Mouse (Mus musculus) WW6 (cell line): ENCODE results near the gene Ttc41.
A peak's percentile ranks its signal among the peaks of the same experiment; 100 is the strongest.
"Not testable (repeated sequence)": the region's sequence is repeated elsewhere in the genome, so short reads cannot be mapped to it uniquely, and the experiment has no call there.

Experiments
- DNase-seq: peaks from one replicate; pipeline ENCODE4 v3.0.0-alpha.2; 2013; ENCODE audit warnings: low read depth, low spot score

Gene Ttc41

DNA sequence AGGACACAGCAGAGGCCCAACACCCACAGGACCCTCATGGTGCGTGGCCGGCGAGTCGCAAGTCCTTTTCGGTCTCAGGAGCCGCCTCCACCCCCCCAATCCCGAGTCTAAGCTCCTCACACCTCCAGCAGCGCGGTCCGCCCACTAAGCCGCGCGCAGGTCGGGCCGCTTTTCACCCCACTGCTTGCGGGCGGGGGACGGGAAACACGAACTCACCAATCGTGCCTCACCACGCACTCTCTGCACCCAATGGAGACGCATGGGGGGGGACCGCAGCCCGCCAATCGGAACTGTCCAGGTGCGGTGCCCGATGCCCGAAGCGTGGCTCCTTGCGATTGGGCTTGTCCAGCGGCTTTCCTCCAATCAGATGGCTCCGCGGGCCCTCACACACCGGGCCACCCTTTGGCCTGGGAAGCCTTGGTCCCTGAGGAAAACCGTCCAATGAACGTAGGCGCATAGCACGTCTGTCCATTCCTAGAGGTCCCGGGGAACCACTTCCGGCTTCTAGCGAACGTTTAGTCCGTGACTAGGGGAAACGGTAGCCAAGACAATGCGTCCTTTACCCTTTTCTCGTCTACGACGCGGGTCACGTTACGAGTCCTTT lies at the start of gene Ttc41, which contains the start of gene Hsp90b1:
Ttc41 (plus strand) TSS at position 494 of the 604 bp plus-strand sequence.
Hsp90b1 (minus strand) TSS at position 192 of the 604 bp plus-strand sequence.
- peak; percentile 95 for DNase-seq

DNA sequence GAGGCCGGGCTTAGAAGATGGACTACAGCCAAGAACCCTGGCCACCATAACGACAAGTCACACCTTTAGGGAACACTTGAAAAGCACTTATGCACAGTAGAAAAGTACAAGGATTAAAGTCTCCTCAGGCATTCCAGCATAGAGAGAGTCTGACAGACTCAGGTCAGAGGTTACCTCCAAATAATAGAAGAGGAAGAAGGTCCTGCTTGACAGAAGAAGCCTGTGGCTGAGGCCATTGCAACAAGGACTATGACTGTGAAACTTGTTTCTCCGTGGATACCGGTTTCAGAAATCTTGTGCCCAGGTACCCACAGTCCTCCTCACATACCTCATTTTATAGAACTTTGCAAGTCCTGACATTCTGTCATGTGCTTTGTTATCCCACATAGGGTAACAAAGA lies 35.1 kb upstream of the Ttc41 start:
- DNase-seq, result not testable (repeated sequence)

DNA sequence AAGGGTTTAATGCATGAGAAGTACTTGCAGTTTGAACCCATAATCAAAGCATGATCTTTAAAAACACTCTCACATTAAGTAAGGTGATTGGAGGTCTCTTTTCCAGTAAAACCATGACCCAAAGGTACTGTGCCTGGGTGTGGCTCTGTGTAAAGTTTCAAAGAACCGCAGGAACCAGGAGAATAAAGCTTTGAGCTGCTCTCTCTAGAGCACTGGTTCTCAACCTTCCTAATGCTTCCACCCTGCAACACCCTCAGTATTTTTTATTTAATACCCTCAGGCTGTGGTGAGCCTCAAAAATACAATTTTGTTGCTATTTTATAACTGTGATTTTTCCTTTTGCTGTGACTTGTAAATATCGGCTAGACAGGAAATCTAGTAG lies 20.8 kb upstream of the Ttc41 start:
- not testable (repeated sequence) for DNase-seq

- peak; percentile 60 for DNase-seq
Observed at GRCm38 (mm10) chr10:86685179-86686016, 20.2 kb upstream of the Ttc41 start.

- DNase-seq, result not testable (repeated sequence)
Observed at GRCm38 (mm10) chr10:86686017-86686360, 19.6 kb upstream of the Ttc41 start.

- no peak for DNase-seq
Observed at GRCm38 (mm10) chr10:86700251-86700650, 5.4 kb upstream of the Ttc41 start.

- DNase-seq, result no peak
Observed at GRCm38 (mm10) chr10:86700973-86701372, 4.6 kb upstream of the Ttc41 start.

DNA sequence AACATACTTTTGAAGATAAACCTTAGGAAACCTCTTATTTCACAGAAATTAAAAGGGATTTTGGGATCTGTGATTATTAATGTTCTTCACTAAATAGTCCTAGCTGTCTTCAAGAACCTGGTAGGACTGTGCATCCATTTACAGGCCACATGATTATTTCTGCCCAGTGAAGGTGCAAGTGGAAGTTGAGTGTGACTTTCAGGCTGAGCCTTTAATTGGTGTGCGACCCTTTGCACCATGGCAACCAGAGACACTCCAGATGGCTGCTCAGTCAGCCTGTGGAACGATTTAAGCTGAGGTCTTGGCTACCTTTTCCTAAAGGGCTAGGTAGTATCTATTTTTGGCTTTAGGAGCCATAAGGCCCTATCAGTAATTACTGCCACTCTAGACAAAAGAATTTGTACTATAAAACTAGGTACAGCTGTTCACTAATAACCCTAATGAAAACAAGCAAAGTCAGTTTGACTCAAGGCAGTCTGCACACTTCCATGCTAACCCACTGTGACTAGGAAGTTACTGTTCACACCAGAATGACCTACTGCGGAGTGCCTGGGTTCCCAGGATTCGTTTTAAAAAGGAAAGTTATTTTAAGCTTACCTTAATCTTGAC lies 3.2 kb upstream of the Ttc41 start:
- no peak for DNase-seq

GRCm38 (mm10) chr10:86703375-86703774 lies 2.2 kb upstream of the Ttc41 start:
- DNase-seq, result no peak

DNA sequence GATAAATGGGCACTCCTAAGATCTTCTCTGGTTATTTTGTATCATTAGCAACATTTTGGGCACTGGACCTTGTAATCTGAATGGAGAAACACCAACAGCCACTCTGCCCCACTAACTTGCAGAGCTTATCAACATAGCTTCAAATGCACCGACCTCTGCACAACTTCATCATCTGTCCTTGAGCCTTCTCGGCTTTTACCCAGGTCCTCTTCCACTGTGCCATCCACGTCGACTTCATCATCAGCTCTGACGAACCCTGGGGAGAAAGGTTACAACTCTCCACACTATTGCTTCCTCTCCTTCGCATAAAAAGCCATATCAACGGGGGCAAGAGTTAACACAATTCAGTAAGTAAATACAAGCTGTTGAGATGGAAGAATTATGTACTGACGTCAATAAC lies 1.5 kb upstream of the Ttc41 start:
- no peak for DNase-seq

GRCm38 (mm10) chr10:86704589-86705191 lies 921 bp upstream of the Ttc41 start:
- DNase-seq, result no peak

DNA sequence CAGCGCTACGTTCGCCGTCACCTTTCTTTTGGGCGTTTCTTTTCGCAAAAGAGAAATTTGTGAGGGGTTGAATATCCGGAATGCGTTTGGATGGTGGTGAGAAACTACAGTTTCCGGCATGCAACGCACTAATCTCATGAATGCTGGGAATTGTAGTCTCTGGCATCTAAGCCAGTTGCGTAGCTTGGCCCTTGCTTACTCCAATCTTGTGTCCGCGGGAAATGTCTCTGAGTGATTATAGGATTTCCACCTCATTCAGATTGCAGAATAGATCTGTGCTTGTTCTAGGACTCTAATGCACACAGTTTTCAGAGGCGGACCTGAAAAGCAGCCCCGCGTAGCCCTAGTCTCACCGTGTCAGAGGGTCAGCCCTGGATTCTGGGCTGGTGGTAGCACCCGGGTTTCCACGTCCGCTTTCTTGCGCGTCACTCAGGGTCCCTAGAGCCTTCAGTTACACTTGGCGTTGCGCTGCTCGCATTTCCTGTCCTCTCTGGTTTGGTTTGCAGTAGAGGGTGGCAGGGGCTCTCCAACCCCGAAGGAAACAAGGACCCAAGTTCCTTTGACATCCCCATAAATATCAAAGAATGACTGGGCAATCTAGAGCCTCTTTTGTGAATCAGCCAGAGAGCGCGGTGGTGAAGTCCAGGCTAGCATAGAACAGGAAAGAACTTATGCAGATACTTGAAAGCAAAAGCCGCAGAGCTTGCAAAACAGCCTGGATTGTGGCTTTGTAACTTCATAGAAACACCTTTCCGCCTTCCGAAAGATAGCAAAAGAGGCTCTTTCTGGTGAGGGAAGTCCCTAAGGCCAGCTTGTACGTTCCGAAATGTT lies 526 bp downstream of the Ttc41 start:
- peak; percentile 45 for DNase-seq

DNA sequence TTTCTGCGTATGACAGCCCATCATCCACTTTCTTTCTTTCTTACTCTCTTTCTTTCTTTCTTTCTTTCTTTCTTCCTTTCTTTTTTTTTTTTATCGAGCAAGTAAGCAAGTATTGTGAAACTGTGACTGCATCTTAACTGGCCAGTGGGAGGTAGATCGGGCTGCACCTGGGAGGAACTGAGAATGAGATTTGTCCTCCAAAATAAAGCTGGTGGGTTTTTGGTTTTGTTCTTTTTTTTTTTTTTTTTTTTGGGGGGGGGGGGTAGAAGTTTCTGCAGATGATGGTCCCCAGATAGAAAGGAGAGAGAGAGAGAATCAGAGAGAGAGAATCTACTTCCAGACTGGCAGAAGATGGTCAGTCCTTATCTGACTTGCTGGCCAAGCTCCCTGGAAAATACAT lies 1.5 kb downstream of the Ttc41 start:
- no peak for DNase-seq

- no peak for DNase-seq
Observed at GRCm38 (mm10) chr10:86712156-86712555, 6.5 kb downstream of the Ttc41 start.

DNA sequence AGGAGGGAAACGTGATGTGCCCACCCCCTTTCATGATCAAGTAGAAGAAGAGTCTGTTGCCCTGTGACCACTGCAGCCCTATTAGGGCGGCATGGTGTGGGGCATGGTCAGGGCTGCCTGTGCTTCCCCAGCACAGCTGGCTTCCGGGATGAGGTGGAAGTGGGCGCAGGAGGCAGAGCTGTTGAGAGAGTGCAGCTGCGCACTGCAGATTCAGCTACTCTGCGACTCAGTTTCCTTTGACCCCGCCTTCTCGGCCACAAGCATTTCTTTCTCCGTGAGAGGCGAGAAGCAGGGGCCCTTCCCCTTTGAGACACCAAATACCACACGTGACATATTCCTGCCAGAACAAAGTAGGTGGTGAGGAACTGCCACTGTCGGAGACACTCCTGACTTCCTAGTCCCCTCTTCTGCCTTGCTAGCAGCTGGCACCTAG lies 22.0 kb downstream of the Ttc41 start:
- peak; percentile 31 for DNase-seq

DNA sequence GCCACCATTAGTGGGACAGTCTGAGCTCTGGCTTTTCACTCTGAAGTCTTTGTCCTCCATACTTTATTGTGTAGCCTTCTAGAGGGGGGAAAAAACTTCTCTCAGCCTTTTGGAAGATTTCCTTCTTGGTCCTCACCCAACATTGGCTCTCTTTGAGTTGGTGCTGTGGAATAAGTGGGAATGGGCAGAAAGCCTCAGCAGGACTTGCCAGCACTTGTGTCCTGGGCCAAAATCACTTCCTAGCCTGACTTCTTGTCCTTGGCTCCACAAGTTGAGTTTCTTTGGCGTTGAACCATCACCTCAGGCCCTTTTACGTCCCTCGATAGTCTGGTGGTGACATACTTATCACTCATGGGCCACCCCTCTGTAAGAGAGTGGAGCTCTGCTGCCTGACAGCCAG lies 22.6 kb downstream of the Ttc41 start:
- no peak for DNase-seq

- DNase-seq, result peak; percentile 73
Observed at GRCm38 (mm10) chr10:86730823-86731499, 25.4 kb downstream of the Ttc41 start.

DNA sequence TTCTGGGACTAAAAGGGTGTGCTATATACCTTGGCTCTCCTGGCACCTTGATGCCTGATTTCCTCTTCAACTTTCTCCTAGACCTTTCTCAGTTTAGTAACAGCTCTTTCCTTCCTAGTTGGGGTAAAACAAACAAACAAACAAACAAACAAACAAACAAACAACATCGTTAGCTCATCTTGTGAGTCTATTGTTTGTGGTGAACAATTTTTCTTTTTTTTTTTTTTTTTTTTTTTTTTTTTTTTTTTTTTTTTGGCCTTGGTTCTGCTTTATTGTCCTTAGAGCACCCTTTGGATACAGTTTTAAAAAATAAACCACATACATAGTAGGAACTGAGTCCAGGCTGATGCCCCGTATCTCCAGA lies 25.9 kb downstream of the Ttc41 start:
- no peak for DNase-seq

GRCm38 (mm10) chr10:86735036-86735435 lies 29.4 kb downstream of the Ttc41 start:
- DNase-seq, result no peak

- no peak for DNase-seq
Observed at GRCm38 (mm10) chr10:86742918-86743317, 37.3 kb downstream of the Ttc41 start.

DNA sequence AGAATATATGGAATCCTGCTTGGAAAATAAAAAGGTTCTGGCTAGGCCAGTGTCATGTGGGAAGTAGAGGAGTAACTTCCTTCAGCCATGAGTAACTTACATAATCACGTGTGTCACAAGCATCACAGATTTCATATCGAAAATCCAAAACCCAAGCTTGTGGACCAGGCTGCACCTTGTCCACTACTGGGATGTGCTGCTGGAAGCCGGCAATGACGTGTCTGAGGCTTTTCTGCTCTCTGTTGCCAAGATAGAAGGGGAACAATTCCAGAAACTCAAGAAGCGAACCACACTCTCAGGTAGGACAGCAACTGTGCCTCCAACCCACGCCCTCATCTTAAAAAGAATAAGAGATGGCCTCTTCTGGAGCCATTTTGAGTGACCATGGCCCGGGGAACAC lies 38.7 kb downstream of the Ttc41 start:
- DNase-seq, result no peak
